Mouse (Mus musculus) lung, adult 2 months (tissue): ENCODE results near the gene Gm21903.

Experiments
- CTCF ChIP-seq: fragments of 200-500 bp; IDR thresholded peaks from 2 replicates; pipeline ENCODE4 v1.5.1; 2011; ENCODE audit warnings: mild to moderate bottlenecking, low read length, control low read depth; ENCODE audit not compliant: insufficient read depth
- POLR2A ChIP-seq: fragments of 200-500 bp; IDR thresholded peaks from 2 replicates; pipeline ENCODE4 v1.6.1; 2011; ENCODE audit warnings: low read depth, mild to moderate bottlenecking, control low read depth, low read length, borderline replicate concordance; ENCODE audit errors: extremely low read depth

GRCm38 (mm10) chr17:39043241-39043640 is at the start of gene Gm21903:
- TF ChIP-seq POLR2A = no peak
- no peak for TF ChIP-seq CTCF
